Mouse (Mus musculus): Measurements from ENCODE around the gene Aldoc. TPM values are rescaled to one million over a fixed set of nuclear protein-coding genes. Genes with fewer than 3 reads are reported as not detected.
A peak's percentile ranks its signal among the peaks of the same experiment; 100 is the strongest.

Aldoc gene
- total RNA-seq, 2 experiments from 2014 or later: 1.0 to 1.7 TPM

DNA sequence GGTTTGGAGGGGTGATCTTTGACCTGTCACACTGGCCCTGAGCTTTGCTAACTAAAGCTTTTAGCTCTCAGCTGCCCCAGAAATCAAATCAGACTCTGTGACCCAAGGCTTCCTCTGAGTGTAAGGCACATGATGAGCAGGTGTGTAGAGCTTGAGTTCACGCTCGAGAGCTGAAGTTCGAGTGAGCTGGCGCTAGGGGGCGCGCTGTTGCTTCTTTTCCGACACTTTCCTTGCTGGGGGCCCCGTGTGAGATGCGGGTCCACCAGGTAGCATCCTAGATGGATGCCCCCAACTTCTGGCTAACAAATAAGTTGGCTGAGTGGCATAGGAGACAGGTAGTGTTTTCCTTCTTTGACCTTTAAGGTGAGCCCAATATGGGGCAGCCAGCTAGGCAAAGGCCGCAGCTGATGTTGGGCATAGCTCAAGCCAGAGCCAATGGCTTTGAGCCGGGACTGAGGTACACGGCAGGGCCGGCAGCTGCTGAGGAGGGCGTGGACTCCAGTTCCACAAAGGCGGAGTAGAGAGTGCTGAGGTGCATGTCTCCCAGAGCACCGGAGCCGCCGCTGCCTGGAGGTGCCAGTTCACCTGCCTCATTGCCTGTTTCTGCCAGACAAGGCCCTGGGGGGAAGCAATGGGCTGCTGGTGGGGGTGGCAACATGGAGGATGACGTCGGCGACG, 35.7 kb downstream of the Aldoc start:
- no peak for ATAC-seq (ENCODE audit: poor library complexity, severe bottlenecking)

DNA sequence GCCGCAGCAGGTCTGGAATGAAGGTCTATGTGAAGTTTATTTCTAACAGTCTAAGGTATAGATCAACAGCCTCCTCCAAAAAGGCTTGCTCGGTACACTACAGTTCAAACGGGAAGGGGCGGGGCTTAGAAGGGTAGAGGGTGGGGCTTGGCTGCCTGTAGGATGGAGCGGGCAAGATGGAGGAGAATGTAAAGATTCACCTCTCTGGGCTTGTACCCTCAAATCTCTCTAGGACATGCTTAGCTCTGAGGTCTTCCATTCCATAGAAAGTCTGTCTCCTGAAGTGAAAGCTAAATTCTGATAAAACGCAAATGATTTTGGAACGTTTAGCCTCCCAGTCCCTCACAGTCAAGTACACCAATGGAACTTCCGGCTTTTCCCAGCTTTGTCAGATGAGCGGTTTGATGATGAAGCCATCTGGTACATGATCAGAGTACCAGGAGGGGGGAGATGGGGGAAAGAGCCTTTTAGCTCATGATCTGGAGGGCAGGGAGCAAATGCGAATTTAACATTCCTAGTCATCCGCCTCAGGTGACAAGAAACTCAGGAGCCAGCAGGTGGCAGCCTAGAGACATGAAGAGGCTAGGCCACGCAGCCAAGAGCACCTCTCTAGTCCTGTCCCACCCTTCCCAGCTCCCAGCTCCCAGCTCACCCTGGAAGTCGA, 37.5 kb downstream of the Aldoc start:
- peak; percentile 91 for ATAC-seq (ENCODE audit: poor library complexity, severe bottlenecking)

DNA sequence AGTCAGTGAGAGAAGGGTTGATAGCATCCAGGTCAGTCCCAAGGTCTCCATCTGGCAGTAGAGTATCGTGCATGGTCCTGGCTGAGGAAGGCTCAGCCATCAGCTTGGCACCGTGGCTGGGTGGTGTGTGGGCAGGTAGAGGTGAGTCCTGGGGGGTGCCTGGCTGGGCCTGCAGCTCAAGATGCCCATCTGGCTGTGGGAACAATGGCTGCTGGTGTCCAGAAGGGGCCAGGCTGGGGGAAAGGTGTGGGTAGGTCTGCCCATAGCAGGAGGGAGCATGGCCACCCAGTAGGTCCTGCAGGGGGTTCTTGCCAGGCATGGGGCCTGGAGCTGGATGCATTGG, 38.0 kb downstream of the Aldoc start:
- ATAC-seq (ENCODE audit: poor library complexity, severe bottlenecking): peak; percentile 15; the same call in 1 of the 2 replicates

DNA sequence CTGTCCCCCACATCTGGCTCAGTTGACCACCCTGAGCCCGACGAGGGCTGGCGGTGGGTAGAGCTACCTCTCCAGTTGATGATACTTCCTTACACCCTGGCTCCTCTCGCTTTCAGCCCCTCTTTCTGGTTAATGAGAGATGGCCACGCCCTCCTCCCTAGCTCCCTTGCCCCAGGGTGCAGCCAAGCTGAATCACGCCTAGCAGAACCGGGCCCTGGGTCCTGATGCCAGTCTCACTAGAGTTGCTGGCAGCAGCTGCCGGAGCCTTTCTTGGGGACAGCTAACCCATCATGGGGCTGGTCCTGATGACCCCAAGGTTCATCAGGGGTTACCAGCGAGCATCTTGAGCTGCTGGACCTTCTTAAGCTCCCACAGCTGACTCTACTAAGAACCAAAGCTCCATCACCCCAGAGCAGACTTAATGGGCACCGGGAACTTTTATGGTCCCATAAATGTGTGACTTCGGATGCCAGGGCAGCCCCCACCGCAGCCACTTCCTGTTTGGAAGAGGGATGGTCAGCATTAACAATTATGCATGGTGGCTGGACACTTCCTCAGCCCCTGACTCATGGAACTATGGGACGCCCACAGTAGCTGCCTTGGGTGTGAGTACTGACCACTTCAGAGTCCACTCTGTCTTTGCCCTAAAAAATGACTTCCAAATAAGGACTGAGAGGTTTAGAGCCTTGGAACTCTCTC, 40.7 kb downstream of the Aldoc start:
- ATAC-seq (ENCODE audit: poor library complexity, severe bottlenecking): no peak

DNA sequence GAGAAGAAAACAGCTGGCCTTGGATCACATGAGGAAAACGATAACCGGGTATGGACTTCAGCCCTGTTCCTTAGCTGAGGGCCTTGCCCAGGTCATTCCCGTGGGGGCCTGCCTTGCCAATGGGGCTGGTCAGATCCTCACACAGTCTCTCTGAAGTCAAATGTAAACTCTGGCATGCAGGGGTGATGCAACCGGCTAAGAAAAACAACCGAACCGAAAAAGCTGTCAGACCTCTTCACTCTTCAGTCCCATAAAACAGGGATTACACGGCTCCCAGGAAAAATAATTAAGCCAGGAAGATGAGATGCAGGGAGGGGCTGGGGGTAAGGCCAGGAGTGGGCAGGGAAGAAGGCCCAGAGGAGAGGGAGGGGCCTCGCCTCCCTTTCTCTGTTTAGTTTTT, 41.3 kb downstream of the Aldoc start:
- no peak for ATAC-seq (ENCODE audit: poor library complexity, severe bottlenecking)

DNA sequence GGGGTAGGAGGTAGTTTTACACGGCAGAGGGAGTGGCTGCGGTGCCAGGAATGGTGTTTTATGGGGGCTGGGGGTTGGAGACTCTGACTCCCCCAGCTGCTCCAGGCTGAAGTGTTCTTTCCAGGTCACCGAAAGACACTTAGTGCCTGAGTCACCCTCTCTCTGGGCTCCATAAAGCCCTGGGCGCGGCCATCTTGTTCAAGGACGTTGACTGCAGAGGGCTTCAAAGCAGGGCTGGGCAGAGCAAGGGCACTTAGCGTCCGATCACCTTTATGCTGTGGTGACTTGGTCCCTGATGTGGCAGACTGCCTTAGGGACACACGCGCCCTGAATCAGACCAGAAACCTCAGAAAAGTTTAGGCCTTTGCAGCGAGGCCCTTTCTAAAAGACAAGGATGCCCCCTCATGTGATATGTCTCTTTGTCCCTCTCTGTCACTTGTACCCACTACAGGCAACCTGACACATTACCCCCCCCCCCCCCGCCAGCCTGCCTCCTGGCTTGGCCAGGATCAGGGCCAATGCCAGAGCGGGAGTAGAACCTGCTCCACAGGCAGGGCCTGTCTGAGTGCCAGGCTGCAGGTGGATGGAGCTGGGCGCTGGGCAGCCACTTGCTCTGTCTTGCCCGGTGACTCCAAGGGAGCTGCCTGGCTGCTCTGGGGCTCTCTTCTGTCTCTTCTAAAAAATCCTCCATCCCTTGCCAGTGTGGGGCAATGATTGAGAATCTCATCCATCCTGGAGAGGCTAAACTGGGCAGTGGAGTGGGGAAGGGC, 44.9 kb downstream of the Aldoc start:
- ATAC-seq (ENCODE audit: poor library complexity, severe bottlenecking): no peak

DNA sequence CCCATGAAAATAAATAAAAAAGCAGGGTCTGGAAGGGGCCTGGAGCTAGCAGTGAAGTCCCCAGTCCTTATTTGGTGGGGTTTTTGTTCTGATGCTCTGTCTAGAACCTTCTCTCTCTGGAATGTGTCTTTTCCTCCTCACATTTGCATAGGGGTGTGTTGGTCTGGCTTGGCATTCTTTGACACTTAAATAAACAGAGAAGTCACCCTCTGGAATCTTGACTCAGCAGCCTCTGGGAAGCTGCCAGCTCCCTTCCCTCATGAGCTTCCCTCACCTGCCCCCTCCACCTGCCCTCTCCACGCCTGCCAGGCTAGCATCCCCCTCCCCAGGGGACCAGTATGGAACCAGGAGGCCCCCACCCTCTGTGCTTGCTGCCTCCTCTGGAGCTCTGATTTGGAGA, 47.6 kb downstream of the Aldoc start:
- no peak for ATAC-seq (ENCODE audit: poor library complexity, severe bottlenecking)

DNA sequence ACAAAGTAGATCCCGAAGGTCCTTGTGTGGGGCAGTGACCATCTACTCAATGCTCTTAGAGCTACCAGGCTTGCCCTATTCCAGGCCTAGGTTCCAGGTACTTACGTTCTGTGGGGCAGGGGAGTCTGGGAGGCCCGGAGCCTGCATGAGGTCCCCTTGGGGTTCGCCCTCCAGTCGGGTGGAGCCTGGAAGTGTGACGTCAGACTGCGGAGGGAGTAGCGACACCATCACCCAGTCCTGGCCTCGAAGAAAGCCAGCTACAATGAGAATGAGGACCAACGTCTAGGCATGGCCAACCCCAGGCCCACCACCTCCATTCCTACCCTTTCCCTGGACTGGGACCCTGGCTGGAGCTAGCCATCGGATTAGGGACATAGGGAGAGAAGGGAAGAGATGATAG, 48.9 kb downstream of the Aldoc start:
- no peak for ATAC-seq (ENCODE audit: poor library complexity, severe bottlenecking)

DNA sequence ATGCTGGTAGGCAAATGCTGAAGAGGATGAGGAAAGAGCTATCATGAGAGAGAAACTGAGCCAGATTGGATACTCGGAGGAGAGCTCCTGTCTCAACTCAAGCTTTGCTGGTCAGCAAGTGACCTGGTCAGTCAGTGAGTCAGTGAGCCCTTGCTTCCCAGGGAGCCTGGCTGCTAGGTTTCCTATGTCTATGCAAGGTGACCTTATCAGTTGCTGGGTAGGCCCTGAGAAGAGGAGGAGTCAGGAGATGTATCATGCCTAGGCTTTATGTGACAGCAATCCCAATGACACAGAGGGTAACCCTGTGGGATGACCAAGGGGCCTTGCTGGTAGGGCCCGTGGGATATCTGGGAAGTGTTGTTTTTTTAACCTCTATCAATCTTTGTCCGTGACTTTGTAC, 49.4 kb downstream of the Aldoc start:
- no peak for ATAC-seq (ENCODE audit: poor library complexity, severe bottlenecking)

DNA sequence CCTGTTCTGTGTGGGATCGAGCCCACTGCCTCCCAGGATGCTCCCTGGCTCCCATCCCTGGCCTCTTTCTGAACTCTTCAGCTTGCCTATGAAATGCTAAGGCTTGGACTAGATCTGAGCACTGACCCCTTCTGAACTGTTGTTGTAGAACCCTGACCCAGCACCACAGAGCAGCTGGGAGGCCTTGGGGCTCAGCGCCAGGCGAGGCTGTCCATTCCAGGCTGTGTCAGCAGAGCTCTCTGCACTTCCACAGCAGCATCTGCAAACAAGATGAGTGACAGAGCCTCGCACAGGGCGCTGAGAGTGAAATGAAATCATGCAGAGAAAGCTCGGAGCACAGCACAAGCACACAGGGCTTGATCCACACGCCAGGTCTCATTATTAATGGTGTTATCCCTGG, 49.8 kb downstream of the Aldoc start:
- ATAC-seq (ENCODE audit: poor library complexity, severe bottlenecking): no peak

DNA sequence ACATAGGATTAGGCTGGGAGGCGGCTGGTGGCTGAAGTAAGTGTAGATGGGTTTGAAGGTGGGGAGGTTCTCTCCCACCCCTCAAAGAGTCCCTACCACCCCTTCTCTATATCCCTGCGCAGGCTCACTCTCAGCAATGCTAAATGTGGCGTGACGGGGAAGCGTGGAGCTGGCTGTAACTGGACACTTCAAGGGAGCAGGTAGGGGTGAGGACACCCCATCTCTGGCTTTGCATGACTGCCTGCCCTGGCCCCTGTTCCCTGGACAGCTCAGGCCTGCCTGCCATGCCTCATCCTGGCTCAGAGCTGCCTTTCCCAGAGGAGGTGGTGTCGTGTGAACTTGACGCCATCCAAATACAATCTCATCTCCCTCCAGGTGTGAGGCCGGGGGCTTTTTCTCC, 51.4 kb downstream of the Aldoc start:
- no peak for ATAC-seq (ENCODE audit: poor library complexity, severe bottlenecking)

Other genes starting within 250 kb of the Aldoc start
- 14.1 and 19.2 TPM in 2 replicates for gene Eral1, start 242.6 kb upstream of the Aldoc start, total RNA-seq (2015)
- gene Eral1, start 242.6 kb upstream of the Aldoc start, total RNA-seq (2017): 20.9 and 22.1 TPM in 2 replicates
- gene Fam222b, start 228.3 kb upstream of the Aldoc start, total RNA-seq (2015): 24.0 and 28.2 TPM in 2 replicates
- gene Fam222b, start 228.3 kb upstream of the Aldoc start, total RNA-seq (2017): 8.5 and 9.1 TPM in 2 replicates
- 1.3 TPM in 2 replicates for gene Traf4, start 157.4 kb upstream of the Aldoc start, total RNA-seq (2015)
- gene Traf4, start 157.4 kb upstream of the Aldoc start, total RNA-seq (2017): 0.51 and 2.2 TPM in 2 replicates
- 2.4 and 8.6 TPM in 2 replicates for gene Nek8, start 146.3 kb upstream of the Aldoc start, total RNA-seq (2015)
- 2.1 and 6.9 TPM in 2 replicates for gene Nek8, start 146.3 kb upstream of the Aldoc start, total RNA-seq (2017)
- gene Tlcd1, start 146.3 kb upstream of the Aldoc start, total RNA-seq (2015): 0.76 and 2.8 TPM in 2 replicates
- gene Tlcd1, start 146.3 kb upstream of the Aldoc start, total RNA-seq (2017): 1.0 and 1.3 TPM in 2 replicates
- gene Rpl23a, start 139.4 kb upstream of the Aldoc start, total RNA-seq (2015): 2,467 and 2,664 TPM in 2 replicates
- gene Rpl23a, start 139.4 kb upstream of the Aldoc start, total RNA-seq (2017): 2,641 and 2,675 TPM in 2 replicates
- gene Rab34, start 134.5 kb upstream of the Aldoc start, total RNA-seq (2015): not detected in 2 replicates
- 1.3 TPM in 1 of 2 replicates, not detected in the other for gene Rab34, start 134.5 kb upstream of the Aldoc start, total RNA-seq (2017)
- 0.62 and 1.6 TPM in 2 replicates for gene Proca1, start 129.6 kb upstream of the Aldoc start, total RNA-seq (2015)
- gene Proca1, start 129.6 kb upstream of the Aldoc start, total RNA-seq (2017): 1.1 and 1.3 TPM in 2 replicates
- 64.3 and 75.1 TPM in 2 replicates for gene Sdf2, start 77.2 kb upstream of the Aldoc start, total RNA-seq (2015)
- 44.1 and 50.1 TPM in 2 replicates for gene Sdf2, start 77.2 kb upstream of the Aldoc start, total RNA-seq (2017)
- gene Supt6, start 77.0 kb upstream of the Aldoc start, total RNA-seq (2015): 28.3 and 28.7 TPM in 2 replicates
- gene Supt6, start 77.0 kb upstream of the Aldoc start, total RNA-seq (2017): 27.2 and 36.4 TPM in 2 replicates
- 33.7 and 43.5 TPM in 2 replicates for gene 2610507B11Rik, start 61.2 kb upstream of the Aldoc start, total RNA-seq (2015)
- gene 2610507B11Rik, start 61.2 kb upstream of the Aldoc start, total RNA-seq (2017): 54.6 and 57.2 TPM in 2 replicates
- gene BC030499, start 32.1 kb upstream of the Aldoc start, total RNA-seq (2015): 0.56 TPM in 1 of 2 replicates, not detected in the other
- 0.18 and 0.77 TPM in 2 replicates for gene BC030499, start 32.1 kb upstream of the Aldoc start, total RNA-seq (2017)
- 23.6 and 31.6 TPM in 2 replicates for gene Spag5, start 21.4 kb upstream of the Aldoc start, total RNA-seq (2015)
- 60.7 and 63.2 TPM in 2 replicates for gene Spag5, start 21.4 kb upstream of the Aldoc start, total RNA-seq (2017)
- gene Pigs, start 5.4 kb downstream of the Aldoc start, total RNA-seq (2015): 31.8 and 33.5 TPM in 2 replicates
- 21.5 and 22.4 TPM in 2 replicates for gene Pigs, start 5.4 kb downstream of the Aldoc start, total RNA-seq (2017)
- 94.0 and 96.6 TPM in 2 replicates for gene Unc119, start 20.5 kb downstream of the Aldoc start, total RNA-seq (2015)
- 54.2 and 56.7 TPM in 2 replicates for gene Unc119, start 20.5 kb downstream of the Aldoc start, total RNA-seq (2017)
- gene Foxn1, start 63.6 kb downstream of the Aldoc start, total RNA-seq (2015): not detected in 2 replicates
- not detected in 2 replicates for gene Foxn1, start 63.6 kb downstream of the Aldoc start, total RNA-seq (2017)
- 0.51 TPM in 1 of 2 replicates, not detected in the other for gene Slc13a2, start 99.2 kb downstream of the Aldoc start, total RNA-seq (2015)
- not detected in 2 replicates for gene Slc13a2, start 99.2 kb downstream of the Aldoc start, total RNA-seq (2017)
- gene Slc46a1, start 142.7 kb downstream of the Aldoc start, total RNA-seq (2015): 0.46 TPM in 1 of 2 replicates, not detected in the other
- gene Slc46a1, start 142.7 kb downstream of the Aldoc start, total RNA-seq (2017): 0.33 and 0.77 TPM in 2 replicates
- gene Sarm1, start 174.8 kb downstream of the Aldoc start, total RNA-seq (2015): 0.23 TPM in 1 of 2 replicates, not detected in the other
- gene Sarm1, start 174.8 kb downstream of the Aldoc start, total RNA-seq (2017): not detected in 2 replicates
- not detected in 2 replicates for gene Vtn, start 176.1 kb downstream of the Aldoc start, total RNA-seq (2015)
- not detected in 2 replicates for gene Vtn, start 176.1 kb downstream of the Aldoc start, total RNA-seq (2017)
- not detected in 2 replicates for gene Sebox, start 180.5 kb downstream of the Aldoc start, total RNA-seq (2015)
- not detected in 2 replicates for gene Sebox, start 180.5 kb downstream of the Aldoc start, total RNA-seq (2017)
- gene Tmem199, start 189.2 kb downstream of the Aldoc start, total RNA-seq (2015): 18.5 and 24.4 TPM in 2 replicates
- gene Tmem199, start 189.2 kb downstream of the Aldoc start, total RNA-seq (2017): 26.1 and 27.3 TPM in 2 replicates
- gene Poldip2, start 189.2 kb downstream of the Aldoc start, total RNA-seq (2015): 13.4 and 22.4 TPM in 2 replicates
- gene Poldip2, start 189.2 kb downstream of the Aldoc start, total RNA-seq (2017): 15.9 and 23.1 TPM in 2 replicates
- gene Tnfaip1, start 213.4 kb downstream of the Aldoc start, total RNA-seq (2015): 13.2 and 13.4 TPM in 2 replicates
- 6.8 and 10.2 TPM in 2 replicates for gene Tnfaip1, start 213.4 kb downstream of the Aldoc start, total RNA-seq (2017)
- 80.0 and 89.7 TPM in 2 replicates for gene Ift20, start 213.4 kb downstream of the Aldoc start, total RNA-seq (2015)
- 96.0 and 119 TPM in 2 replicates for gene Ift20, start 213.4 kb downstream of the Aldoc start, total RNA-seq (2017)
- gene Tmem97, start 227.8 kb downstream of the Aldoc start, total RNA-seq (2015): 24.9 and 25.6 TPM in 2 replicates
- 12.2 and 18.0 TPM in 2 replicates for gene Tmem97, start 227.8 kb downstream of the Aldoc start, total RNA-seq (2017)